ENCODE assay signal across 8 mouse cellular contexts in genomic region chr11:70221603-70222500, GRCm38 (mm10). TPM values are rescaled to one million over a fixed set of nuclear protein-coding genes. Genes with fewer than 3 reads are reported as not detected.
DNase-seq lines count a peak whose midpoint lies in the region; ATAC-seq and TF ChIP-seq lines count a peak whose summit lies in the region.

No protein-coding gene starts in this region.

- H3K9ac ChIP-seq in forebrain, embryonic 16.5 days (replicated peaks; ENCODE audit: low read depth, low read length): peak overlapping the region; percentile 80

- no peak for TF ChIP-seq CTCF in E14TG2a.4 (conservative IDR thresholded peaks at IDR 0.05; ENCODE audit: low read length)
- TF ChIP-seq CTCF in bone marrow macrophage, adult 2 months (IDR thresholded peaks at IDR 0.05; ENCODE audit: low read depth, low read length): no peak

- peaks cover 74% of the 10 kb centered on the region for H3K4me1 ChIP-seq in E14TG2a.4 (replicated peaks; ENCODE audit: low read depth, low read length)
- peaks cover 40% of the 10 kb centered on the region for H3K4me1 ChIP-seq in bone marrow macrophage, adult 2 months (ENCODE audit: control insufficient read depth, insufficient read depth, low read length)
- H3K4me1 ChIP-seq in forebrain, embryonic 16.5 days (replicated peaks; ENCODE audit: control insufficient read depth, insufficient read depth, low read length): peaks cover 36% of the 10 kb centered on the region

- H3K4me3 ChIP-seq in E14TG2a.4 (replicated peaks; ENCODE audit: low read length): peak overlapping the region; percentile 79
- peak overlapping the region; percentile 91 for H3K4me3 ChIP-seq in bone marrow macrophage, adult 2 months (ENCODE audit: insufficient read depth, low read length)
- H3K4me3 ChIP-seq in forebrain, embryonic 16.5 days (replicated peaks; ENCODE audit: low read length): peak overlapping the region; percentile 68

- H3K4me2 ChIP-seq in forebrain, embryonic 16.5 days (ENCODE audit: low read length): peak overlapping the region; percentile 84

- peaks cover 68% of the 10 kb centered on the region for H3K27me3 ChIP-seq in E14TG2a.4 (ENCODE audit: insufficient read depth, low read length)
- H3K27me3 ChIP-seq in forebrain, embryonic 16.5 days (replicated peaks; ENCODE audit: control insufficient read depth, insufficient read depth, low read length): peaks cover 4% of the 10 kb centered on the region

- H3K9me3 ChIP-seq in E14TG2a.4 (ENCODE audit: low read length): no peaks in the 10 kb centered on the region
- H3K9me3 ChIP-seq in forebrain, embryonic 16.5 days (ENCODE audit: control insufficient read depth, low read length): no peaks in the 10 kb centered on the region

- peak; percentile 57 for DNase-seq in kidney, adult 18-20 months
- no peak for DNase-seq in urinary bladder, postnatal 4 days (ENCODE audit: low spot score in 2 of 2)
- no peak for DNase-seq in embryo, embryonic 9.5 days (ENCODE audit: extremely low spot score)

- 10% methylated on average over 14 of the region's 14 CpGs for WGBS in forebrain, embryonic 16.5 days

- ATAC-seq in forebrain, embryonic 16.5 days: no peak
- peak; percentile 78 for ATAC-seq in megakaryocyte-erythroid progenitor cell, adult 5-6 weeks (replicated peaks; ENCODE audit: low FRiP score, low TSS enrichment, poor library complexity, severe bottlenecking)
- ATAC-seq in inflammation-experienced regulatory T-cells, adult 6 months: no peak

- TF ChIP-seq POLR2A in bone marrow macrophage, adult 2 months (IDR thresholded peaks at IDR 0.05; ENCODE audit: borderline replicate concordance, low read depth, low read length): no peak

- peaks cover 48% of the 10 kb centered on the region for H3K36me3 ChIP-seq in E14TG2a.4 (ENCODE audit: insufficient read depth, low read length)
- peaks cover 4% of the 10 kb centered on the region; the same call in 1 of the 2 replicates for H3K36me3 ChIP-seq in forebrain, embryonic 16.5 days (ENCODE audit: control insufficient read depth, insufficient read depth)

- peak overlapping the region; percentile 95 for H3K27ac ChIP-seq in bone marrow macrophage, adult 2 months (ENCODE audit: insufficient read depth, low read depth, low read length)
- peak overlapping the region; percentile 79 for H3K27ac ChIP-seq in forebrain, embryonic 16.5 days (ENCODE audit: low read length)

RNA-seq across cellular contexts. Expression of gene Slc16a13, which starts 1.0 kb away (rescaled TPM):
- polyA plus RNA-seq in bone marrow macrophage, adult 2 months (2012; ENCODE audit: insufficient read depth, insufficient read length, missing spikeins): 6.1 and 8.5 TPM in 2 replicates
- polyA plus RNA-seq in forebrain, embryonic 16.5 days (2015; fragmentation: Nextera tagmentation; extraction: Ambion mirVana): 13.2 and 14.8 TPM in 2 replicates
- 2.4 and 3.1 TPM in 2 replicates for total RNA-seq in megakaryocyte-erythroid progenitor cell, adult 5-6 weeks (2014; fragmentation: Nextera tagmentation)
- 0.19 and 4.7 TPM in 2 replicates for total RNA-seq in megakaryocyte-erythroid progenitor cell, adult 5-6 weeks (2017)
- polyA plus RNA-seq in inflammation-experienced regulatory T-cells, adult 6 months (2017; shearing (Covaris generic)): 1 to 10 TPM; 2.3 to 4.3 (median 3.2) TPM

RNA-seq across cellular contexts. Expression of gene Bcl6b, which starts 7.7 kb away (rescaled TPM):
- 0.32 and 0.70 TPM in 2 replicates for polyA plus RNA-seq in bone marrow macrophage, adult 2 months (2012; ENCODE audit: insufficient read depth, insufficient read length, missing spikeins)
- 6.9 and 8.1 TPM in 2 replicates for polyA plus RNA-seq in forebrain, embryonic 16.5 days (2015; fragmentation: Nextera tagmentation; extraction: Ambion mirVana)
- 0.28 and 0.62 TPM in 2 replicates for total RNA-seq in megakaryocyte-erythroid progenitor cell, adult 5-6 weeks (2014; fragmentation: Nextera tagmentation)
- total RNA-seq in megakaryocyte-erythroid progenitor cell, adult 5-6 weeks (2017): not detected in 2 replicates
- polyA plus RNA-seq in inflammation-experienced regulatory T-cells, adult 6 months (2017; shearing (Covaris generic)): under 1 TPM in 1 of 3 experiments, not detected in 2; 0.39 TPM

RNA-seq across cellular contexts. Expression of gene Slc16a11, which starts 9.3 kb away (rescaled TPM):
- not detected in 2 replicates for polyA plus RNA-seq in bone marrow macrophage, adult 2 months (2012; ENCODE audit: insufficient read depth, insufficient read length, missing spikeins)
- polyA plus RNA-seq in forebrain, embryonic 16.5 days (2015; fragmentation: Nextera tagmentation; extraction: Ambion mirVana): 3.1 and 4.8 TPM in 2 replicates
- total RNA-seq in megakaryocyte-erythroid progenitor cell, adult 5-6 weeks (2014; fragmentation: Nextera tagmentation): not detected in 2 replicates
- not detected in 2 replicates for total RNA-seq in megakaryocyte-erythroid progenitor cell, adult 5-6 weeks (2017)
- under 1 TPM in 1 of 3 experiments, not detected in 2; 0.52 TPM for polyA plus RNA-seq in inflammation-experienced regulatory T-cells, adult 6 months (2017; shearing (Covaris generic))

RNA-seq across cellular contexts. Expression of gene 0610010K14Rik, which starts 15.9 kb away (rescaled TPM):
- polyA plus RNA-seq in bone marrow macrophage, adult 2 months (2012; ENCODE audit: insufficient read depth, insufficient read length, missing spikeins): 49.9 and 53.0 TPM in 2 replicates
- polyA plus RNA-seq in forebrain, embryonic 16.5 days (2015; fragmentation: Nextera tagmentation; extraction: Ambion mirVana): 174 and 180 TPM in 2 replicates
- 71.3 and 71.6 TPM in 2 replicates for total RNA-seq in megakaryocyte-erythroid progenitor cell, adult 5-6 weeks (2014; fragmentation: Nextera tagmentation)
- total RNA-seq in megakaryocyte-erythroid progenitor cell, adult 5-6 weeks (2017): 17.9 and 45.7 TPM in 2 replicates
- 100 to 1,000 TPM; 133 to 147 (median 134) TPM for polyA plus RNA-seq in inflammation-experienced regulatory T-cells, adult 6 months (2017; shearing (Covaris generic))

RNA-seq across cellular contexts. Expression of gene Gm21988, which starts 17.8 kb away (rescaled TPM):
- polyA plus RNA-seq in bone marrow macrophage, adult 2 months (2012; ENCODE audit: insufficient read depth, insufficient read length, missing spikeins): 3.3 and 4.8 TPM in 2 replicates
- polyA plus RNA-seq in forebrain, embryonic 16.5 days (2015; fragmentation: Nextera tagmentation; extraction: Ambion mirVana): 13.2 and 14.6 TPM in 2 replicates
- 5.4 and 9.6 TPM in 2 replicates for total RNA-seq in megakaryocyte-erythroid progenitor cell, adult 5-6 weeks (2014; fragmentation: Nextera tagmentation)
- 0.33 and 0.91 TPM in 2 replicates for total RNA-seq in megakaryocyte-erythroid progenitor cell, adult 5-6 weeks (2017)
- 10 to 100 TPM in 1 of 3 experiments, 1 to 10 TPM in 2; 2.7 to 11.1 (median 6.1) TPM for polyA plus RNA-seq in inflammation-experienced regulatory T-cells, adult 6 months (2017; shearing (Covaris generic))
